Mouse (Mus musculus) testis, adult 2 months (tissue): ENCODE results near the gene Hspg2. TPM values are rescaled to one million over a fixed set of nuclear protein-coding genes. Genes with fewer than 3 reads are reported as not detected.

Experiments
- H3K27ac ChIP-seq: fragments of 200-500 bp; 2 replicates; pipeline ENCODE4 v1.5.1; 2012; ENCODE audit warnings: low read depth, low read length; ENCODE audit not compliant: control insufficient read depth, insufficient read depth
- H3K27me3 ChIP-seq: fragments of 200-500 bp; 2 replicates; pipeline ENCODE4 v1.6.1; 2012; ENCODE audit warnings: mild to moderate bottlenecking, low read length, moderate library complexity; ENCODE audit not compliant: control insufficient read depth, insufficient read depth
- H3K36me3 ChIP-seq: fragments of 200-500 bp; 2 replicates; pipeline ENCODE4 v1.6.1; 2012; ENCODE audit warnings: mild to moderate bottlenecking, low read length; ENCODE audit not compliant: control insufficient read depth, insufficient read depth
- H3K4me1 ChIP-seq: fragments of 200-500 bp; 2 replicates; pipeline ENCODE4 v1.6.1; 2012; ENCODE audit warnings: low read length; ENCODE audit not compliant: control insufficient read depth, insufficient read depth
- H3K4me3 ChIP-seq: fragments of 200-500 bp; 2 replicates; pipeline ENCODE4 v1.5.1; 2012; ENCODE audit warnings: low read depth, mild to moderate bottlenecking, low read length, moderate library complexity, mixed read lengths; ENCODE audit not compliant: control insufficient read depth
- CTCF ChIP-seq: fragments of 200-500 bp; IDR thresholded peaks from 2 replicates; pipeline ENCODE4 v1.5.1; 2012; ENCODE audit warnings: low read depth, mild to moderate bottlenecking, inconsistent platforms, low read length, moderate library complexity; ENCODE audit not compliant: control insufficient read depth, insufficient read depth, insufficient replicate concordance
- POLR2A ChIP-seq: fragments of 200-500 bp; IDR thresholded peaks from 2 replicates; pipeline ENCODE4 v1.6.1; 2012; ENCODE audit warnings: low read depth, mild to moderate bottlenecking, inconsistent platforms, low read length, moderate library complexity; ENCODE audit not compliant: control insufficient read depth
- polyA plus RNA-seq: library from polyadenylated mRNA; depleted of rRNA; stranded (reverse); fragments of >200 nt; gene quantifications from 2 replicates; pipeline ENCODE4 v1.2.3, GENCODE M21; 2012; rRNA removed

Hspg2 gene
- polyA plus RNA-seq, 1 experiment, result 7.4 TPM

DNA sequence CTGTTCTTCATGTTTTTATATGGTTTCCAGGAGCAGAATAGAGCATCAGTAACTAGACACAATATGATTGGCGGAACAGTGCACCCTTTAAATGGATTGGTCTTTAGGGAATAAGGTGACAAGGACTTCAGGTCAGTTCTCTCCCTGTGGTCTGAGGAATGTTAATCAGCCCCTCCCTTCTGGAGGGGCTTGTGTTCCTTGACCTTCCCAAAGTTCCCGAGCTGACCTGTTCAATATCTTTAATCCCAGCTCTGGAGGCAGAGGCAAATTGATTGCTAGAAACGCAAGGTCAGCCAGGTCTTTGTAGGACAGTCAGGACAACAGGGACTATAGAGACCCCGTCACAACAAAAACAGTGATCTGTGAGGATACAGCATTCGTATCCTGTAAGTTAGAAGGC is 130.0 kb downstream of the Hspg2 start:
- TF ChIP-seq CTCF (no peak), POLR2A (no peak)
- H3K4me1 ChIP-seq, result peaks cover 6% of the 10 kb centered on the region
- H3K27ac ChIP-seq, result no peak overlapping the region; the same call in 1 of the 2 replicates
- no peaks in the 10 kb centered on the region for H3K27me3 ChIP-seq
- no peak overlapping the region for H3K4me3 ChIP-seq
- no peaks in the 10 kb centered on the region for H3K36me3 ChIP-seq

DNA sequence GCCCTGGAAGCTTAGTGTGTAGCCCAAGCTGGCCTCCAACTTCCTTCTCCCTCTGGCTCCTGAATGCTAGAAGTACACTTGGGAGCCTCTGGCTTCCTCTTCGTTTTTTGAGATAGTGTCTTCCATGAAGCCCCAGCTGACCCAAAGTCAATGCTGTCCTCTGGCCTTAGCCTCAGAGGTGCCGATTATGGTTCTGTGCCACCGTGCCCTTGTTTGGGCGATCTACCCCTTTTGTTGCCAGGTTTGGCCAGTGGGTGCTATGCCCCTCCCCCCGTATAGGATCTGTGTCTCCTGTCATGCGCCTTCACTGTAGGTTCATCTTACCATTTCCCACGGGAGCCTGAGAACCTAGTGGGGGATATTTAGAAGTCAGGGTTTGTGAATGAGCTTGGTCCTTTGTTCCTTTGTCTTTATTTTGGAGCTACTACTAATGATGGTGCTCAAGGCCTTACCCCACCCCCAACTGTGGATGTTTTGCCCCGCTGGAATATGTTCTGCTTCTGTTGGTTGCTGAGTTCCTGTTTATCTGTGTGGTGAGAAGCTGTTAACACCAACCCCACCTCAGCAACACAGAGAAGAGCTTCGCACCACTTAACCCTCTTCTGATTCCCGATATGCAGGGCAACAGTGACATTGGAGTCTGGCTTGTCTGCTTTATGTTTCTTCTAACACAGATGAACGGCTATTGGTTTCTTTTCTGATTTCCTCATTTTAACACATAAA is 135.0 kb downstream of the Hspg2 start:
- Histone ChIP-seq H3K27me3 (no peaks in the 10 kb centered on the region), H3K4me3 (no peak overlapping the region), H3K4me1 (peaks cover 2% of the 10 kb centered on the region; the same call in 1 of the 2 replicates), H3K27ac (no peak overlapping the region), H3K36me3 (no peaks in the 10 kb centered on the region; the same call in 1 of the 2 replicates)
- TF ChIP-seq POLR2A (no peak), CTCF (no peak)

DNA sequence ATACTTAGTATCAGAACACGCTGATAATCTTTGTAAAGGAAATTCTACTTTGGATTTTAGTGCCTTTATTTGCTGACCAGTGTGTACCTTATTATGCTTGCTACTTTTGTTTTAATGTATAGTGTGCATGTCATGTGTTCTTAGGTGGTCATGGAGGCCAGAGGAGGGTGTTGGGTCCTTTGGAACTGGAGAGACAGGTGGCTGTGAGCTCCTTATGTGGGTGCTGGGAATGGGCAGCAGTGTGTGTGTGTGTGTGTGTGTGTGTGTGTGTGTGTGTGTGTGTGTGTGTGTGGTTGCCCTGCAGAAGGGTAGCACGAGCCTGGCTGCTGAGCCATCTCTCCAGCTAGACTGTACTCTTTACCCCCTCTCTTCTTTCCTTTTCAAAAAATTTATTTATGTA is 138.5 kb downstream of the Hspg2 start:
- no peaks in the 10 kb centered on the region for H3K27me3 ChIP-seq
- no peak overlapping the region for H3K27ac ChIP-seq
- H3K36me3 ChIP-seq, result peaks cover 3% of the 10 kb centered on the region
- H3K4me3 ChIP-seq, result no peak overlapping the region
- no peak for TF ChIP-seq CTCF
- TF ChIP-seq POLR2A, result no peak
- H3K4me1 ChIP-seq, result no peaks in the 10 kb centered on the region

DNA sequence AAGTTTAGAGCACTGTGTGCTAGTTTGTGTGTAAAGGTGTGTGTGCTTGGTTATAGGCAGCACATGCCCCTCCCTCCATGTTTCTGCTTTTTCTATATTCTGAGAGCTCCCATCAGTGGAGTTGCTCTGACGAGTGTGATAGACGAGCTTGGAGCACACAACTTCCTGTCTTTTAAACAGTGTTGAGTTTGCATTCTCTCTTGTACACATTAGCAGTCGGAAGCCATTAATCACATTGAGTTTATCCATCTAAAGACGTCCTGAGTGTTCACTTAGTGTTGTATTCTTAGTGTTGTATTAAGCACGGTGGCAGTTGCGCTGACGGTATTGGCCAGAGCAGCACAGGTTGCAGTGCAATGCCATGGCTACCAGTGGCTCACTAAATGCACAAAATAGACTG is 140.7 kb downstream of the Hspg2 start:
- TF ChIP-seq CTCF, result no peak
- no peaks in the 10 kb centered on the region for H3K4me1 ChIP-seq
- no peak overlapping the region for H3K4me3 ChIP-seq
- peaks cover 8% of the 10 kb centered on the region for H3K36me3 ChIP-seq
- no peak overlapping the region for H3K27ac ChIP-seq
- no peaks in the 10 kb centered on the region for H3K27me3 ChIP-seq

DNA sequence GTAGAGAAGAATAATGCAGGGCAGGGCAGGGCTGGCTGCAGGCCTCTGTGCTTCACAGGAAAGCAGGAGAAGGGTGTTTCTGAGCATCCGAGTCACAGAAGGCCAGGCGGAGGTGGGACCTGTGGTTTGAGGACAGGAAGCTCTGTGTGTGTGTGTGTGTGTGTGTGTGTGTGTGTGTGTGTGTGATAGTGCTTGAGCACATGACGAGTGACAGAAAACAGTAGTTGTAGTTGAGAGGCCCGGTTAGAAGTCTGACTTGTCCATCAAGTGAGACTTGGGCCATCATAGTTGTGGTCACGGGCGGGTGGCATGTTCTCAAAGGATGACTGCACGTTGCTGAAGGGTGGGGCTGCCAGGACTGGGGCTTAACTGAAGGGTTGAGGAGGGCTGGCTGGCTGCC is 141.1 kb downstream of the Hspg2 start:
- Histone ChIP-seq H3K27me3 (no peaks in the 10 kb centered on the region), H3K36me3 (peaks cover 8% of the 10 kb centered on the region), H3K27ac (no peak overlapping the region), H3K4me1 (no peaks in the 10 kb centered on the region), H3K4me3 (no peak overlapping the region)
- TF ChIP-seq POLR2A (no peak), CTCF (no peak)

DNA sequence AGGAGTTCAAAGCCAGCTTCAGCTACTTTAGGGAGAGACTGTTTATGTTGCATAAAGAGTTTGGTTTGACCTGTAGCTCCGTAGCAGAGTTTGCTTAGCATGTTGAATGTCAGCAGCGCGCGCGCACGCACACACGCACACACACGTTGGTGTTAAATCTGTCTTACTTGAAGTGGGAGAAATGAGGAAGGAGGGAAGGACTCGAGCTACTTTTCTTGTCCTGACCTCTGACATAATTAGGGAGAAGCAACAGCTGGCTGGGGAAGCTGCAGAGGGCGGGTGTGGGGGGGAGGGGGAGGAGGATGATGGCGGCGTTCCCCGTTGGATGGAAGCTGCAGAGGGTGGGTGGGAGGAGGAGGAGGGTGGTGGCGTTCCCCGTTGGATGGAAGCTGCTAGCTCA is 141.7 kb downstream of the Hspg2 start:
- H3K36me3 ChIP-seq, result peaks cover 11% of the 10 kb centered on the region
- H3K4me3 ChIP-seq, result no peak overlapping the region
- no peak overlapping the region for H3K27ac ChIP-seq
- TF ChIP-seq CTCF, result no peak
- TF ChIP-seq POLR2A, result no peak
- no peaks in the 10 kb centered on the region for H3K4me1 ChIP-seq
- no peaks in the 10 kb centered on the region for H3K27me3 ChIP-seq

Other genes with a start within 250 kb of the Hspg2 start
- gene Wnt4, start 191.3 kb upstream of the Hspg2 start, polyA plus RNA-seq, result 0.05 and 0.72 TPM in 2 replicates
- gene Cdc42, start 111.0 kb upstream of the Hspg2 start, polyA plus RNA-seq, result 27.0 and 35.4 TPM in 2 replicates
- gene Cela3a, start 59.0 kb upstream of the Hspg2 start, polyA plus RNA-seq, result not detected in 2 replicates
- gene Cela3b, start 38.2 kb upstream of the Hspg2 start, polyA plus RNA-seq, result 2.8 and 3.3 TPM in 2 replicates
- gene 1700013G24Rik, start 15.5 kb upstream of the Hspg2 start, polyA plus RNA-seq, result 1,386 and 1,446 TPM in 2 replicates
- 0.86 TPM in 1 of 2 replicates, not detected in the other for gene Ldlrad2, start 105.8 kb downstream of the Hspg2 start, polyA plus RNA-seq
- gene Usp48, start 125.0 kb downstream of the Hspg2 start, polyA plus RNA-seq, result 39.6 and 42.1 TPM in 2 replicates
- gene Rap1gap, start 196.0 kb downstream of the Hspg2 start, polyA plus RNA-seq, result 20.8 and 27.9 TPM in 2 replicates